Mouse (Mus musculus) kidney, adult 9 months (tissue): Measurements from ENCODE around the gene Slc39a10.
"Not testable (repeated sequence)": the region's sequence is repeated elsewhere in the genome, so short reads cannot be mapped to it uniquely, and the experiment has no call there.

Source experiments
- DNase-seq: peaks from one replicate; pipeline ENCODE4 v3.0.0; 2022

The Slc39a10 gene

GRCm38 (mm10) chr1:46863434-46863833 is 29.2 kb downstream of the Slc39a10 start:
- DNase-seq, result peak; percentile 27

GRCm38 (mm10) chr1:46860082-46860481 is 32.6 kb downstream of the Slc39a10 start:
- no peak for DNase-seq

GRCm38 (mm10) chr1:46858579-46858978 is 34.1 kb downstream of the Slc39a10 start:
- no peak for DNase-seq

- no peak for DNase-seq
Measured at GRCm38 (mm10) chr1:46856498-46856897, 36.2 kb downstream of the Slc39a10 start.

GRCm38 (mm10) chr1:46854036-46854900 is 38.4 kb downstream of the Slc39a10 start:
- DNase-seq, result peak; percentile 95

GRCm38 (mm10) chr1:46853317-46854035 is 39.2 kb downstream of the Slc39a10 start:
- DNase-seq, result peak; percentile 98

- DNase-seq, result peak; percentile 60
Measured at GRCm38 (mm10) chr1:46852600-46853272, 39.9 kb downstream of the Slc39a10 start.

- DNase-seq, result no peak
Measured at GRCm38 (mm10) chr1:46852216-46852599, 40.4 kb downstream of the Slc39a10 start.

GRCm38 (mm10) chr1:46851586-46851985 is 41.1 kb downstream of the Slc39a10 start:
- no peak for DNase-seq

- peak; percentile 93 for DNase-seq
Measured at GRCm38 (mm10) chr1:46849758-46850157, 42.9 kb downstream of the Slc39a10 start.

- no peak for DNase-seq
Measured at GRCm38 (mm10) chr1:46845221-46845620, 47.4 kb downstream of the Slc39a10 start.

GRCm38 (mm10) chr1:46844281-46844680 is 48.4 kb downstream of the Slc39a10 start:
- DNase-seq, result no peak

GRCm38 (mm10) chr1:46843406-46843805 is 49.2 kb downstream of the Slc39a10 start:
- DNase-seq, result no peak

GRCm38 (mm10) chr1:46831927-46832326 is 60.7 kb downstream of the Slc39a10 start:
- no peak for DNase-seq

GRCm38 (mm10) chr1:46830066-46830843 is 62.4 kb downstream of the Slc39a10 start:
- DNase-seq, result peak; percentile 29

- DNase-seq, result no peak
Measured at GRCm38 (mm10) chr1:46822256-46822972, 70.2 kb downstream of the Slc39a10 start.

GRCm38 (mm10) chr1:46817934-46818333 is 74.7 kb downstream of the Slc39a10 start:
- DNase-seq, result no peak

GRCm38 (mm10) chr1:46808630-46809029 is 84.0 kb downstream of the Slc39a10 start:
- not testable (repeated sequence) for DNase-seq

- no peak for DNase-seq
Measured at GRCm38 (mm10) chr1:46805074-46805473, 87.6 kb downstream of the Slc39a10 start.

- not testable (repeated sequence) for DNase-seq
Measured at GRCm38 (mm10) chr1:46782227-46782626, 110.4 kb downstream of the Slc39a10 start.

- not testable (repeated sequence) for DNase-seq
Measured at GRCm38 (mm10) chr1:46770077-46770695, 122.5 kb downstream of the Slc39a10 start.
